Mouse (Mus musculus): ENCODE data around the gene Map1a.

- TF ChIP-seq CTCF (IDR thresholded peaks at IDR 0.05; ENCODE audit: extremely low read depth, insufficient read depth, low read length) (no peak), POLR2A (IDR thresholded peaks at IDR 0.05; ENCODE audit: extremely low read depth, insufficient read depth, low read length) (peak; percentile 87)
Observed at GRCm38 (mm10) chr2:121294753-121295607, 5.6 kb downstream of the Map1a start.
